Mouse (Mus musculus) limb, embryonic 12.5 days (tissue): ENCODE measurements around the gene Oard1. TPM values are rescaled to one million over a fixed set of nuclear protein-coding genes. Genes with fewer than 3 reads are reported as not detected.

Experiments used
- ATAC-seq: fragments of 200-750 bp; cut with Nextera tagmentation; 2 replicates; pipeline ENCODE4 v1.8.0; 2017; ENCODE audit warnings: low read depth, moderate TSS enrichment; ENCODE audit not compliant: insufficient number of reproducible peaks, insufficient read depth, low FRiP score, low TSS enrichment
- H3K27ac ChIP-seq: fragments of 300-500 bp; sonication (generic); 2 replicates; pipeline ENCODE4 v1.5.1; 2016; ENCODE audit warnings: mild to moderate bottlenecking, moderate library complexity
- H3K27me3 ChIP-seq: fragments of 300-500 bp; sonication (generic); 2 replicates; pipeline ENCODE4 v1.6.1; 2016; ENCODE audit warnings: mild to moderate bottlenecking, moderate library complexity
- H3K36me3 ChIP-seq: fragments of 300-500 bp; sonication (generic); 2 replicates; pipeline ENCODE4 v1.6.1; 2016; ENCODE audit warnings: mild to moderate bottlenecking, moderate library complexity
- H3K4me1 ChIP-seq: fragments of 300-500 bp; sonication (generic); replicated peaks from 2 replicates; pipeline ENCODE4 v1.6.1; 2016
- H3K4me2 ChIP-seq: fragments of 300-500 bp; sonication (generic); 2 replicates; pipeline ENCODE4 v1.6.1; 2016; ENCODE audit warnings: mild to moderate bottlenecking, moderate library complexity
- H3K4me3 ChIP-seq: fragments of 300-500 bp; sonication (generic); replicated peaks from 2 replicates; pipeline ENCODE4 v1.5.1; 2016; ENCODE audit warnings: mild to moderate bottlenecking
- H3K9ac ChIP-seq: fragments of 300-500 bp; sonication (generic); replicated peaks from 2 replicates; pipeline ENCODE4 v1.6.1; 2016; ENCODE audit warnings: mild to moderate bottlenecking, moderate library complexity
- H3K9me3 ChIP-seq: fragments of 300-500 bp; sonication (generic); 2 replicates; pipeline ENCODE4 v1.6.1; 2016; ENCODE audit warnings: mild to moderate bottlenecking, moderate library complexity
- WGBS: fragments of 180-500 bp; shearing (Covaris S2); methylation state at CpG from one replicate; pipeline ENCODE4 v1.1.7; 2016; 5-methylcytosine and 5-hydroxymethylcytosine counted together
- polyA plus RNA-seq: library from polyadenylated mRNA; unstranded; fragments of >200 nt; fragmentation: Nextera tagmentation; extraction: Ambion mirVana; gene quantifications from 2 replicates; pipeline ENCODE4 v1.2.1, GENCODE M21; 2016

Oard1 gene
- polyA plus RNA-seq, 1 experiment from 2014 or later: 59.5 TPM

- peak; percentile 41 for ATAC-seq
- Histone ChIP-seq H3K36me3 (peaks cover 17% of the 10 kb centered on the region), H3K4me1 (peaks cover 20% of the 10 kb centered on the region), H3K4me3 (peak overlapping the region; percentile 84), H3K9me3 (no peaks in the 10 kb centered on the region), H3K9ac (peak overlapping the region; percentile 99), H3K27me3 (no peaks in the 10 kb centered on the region), H3K4me2 (peak overlapping the region; percentile 76), H3K27ac (peak overlapping the region; percentile 100)
- under 1% methylated on average over 47 of the region's 47 CpGs for WGBS
Measured at GRCm38 (mm10) chr17:48408526-48409291, 1.1 kb upstream of the Oard1 start.

GRCm38 (mm10) chr17:48410299-48410785, 528 bp downstream of the Oard1 start:
- H3K9ac ChIP-seq: peak overlapping the region; percentile 89
- peaks cover 28% of the 10 kb centered on the region for H3K36me3 ChIP-seq
- H3K9me3 ChIP-seq: no peaks in the 10 kb centered on the region
- WGBS: under 1% methylated on average over 13 of the region's 13 CpGs
- H3K27ac ChIP-seq: peak overlapping the region; percentile 100
- peak; percentile 4; the same call in 1 of the 2 replicates for ATAC-seq
- peaks cover 16% of the 10 kb centered on the region for H3K4me1 ChIP-seq
- no peaks in the 10 kb centered on the region for H3K27me3 ChIP-seq
- peak overlapping the region; percentile 67 for H3K4me2 ChIP-seq
- H3K4me3 ChIP-seq: peak overlapping the region; percentile 84

- Histone ChIP-seq H3K4me3 (peak overlapping the region; percentile 84), H3K4me2 (peak overlapping the region; percentile 67), H3K9me3 (no peaks in the 10 kb centered on the region), H3K4me1 (peaks cover 16% of the 10 kb centered on the region), H3K36me3 (peaks cover 37% of the 10 kb centered on the region), H3K27me3 (no peaks in the 10 kb centered on the region), H3K27ac (peak overlapping the region; percentile 100; the same call in 1 of the 2 replicates), H3K9ac (peak overlapping the region; percentile 89)
- ATAC-seq: no peak
- WGBS: 63% methylated on average over 8 of the region's 8 CpGs
Measured at GRCm38 (mm10) chr17:48411241-48411640, 1.4 kb downstream of the Oard1 start.

- H3K4me3 ChIP-seq: no peak overlapping the region
- H3K9me3 ChIP-seq: no peaks in the 10 kb centered on the region
- no peak for ATAC-seq
- 0 out of 2 replicates have a peak overlapping the region, but pooled peaks have one; percentile 3 for H3K27ac ChIP-seq
- no peak overlapping the region for H3K9ac ChIP-seq
- peaks cover 5% of the 10 kb centered on the region for H3K4me1 ChIP-seq
- no peak overlapping the region for H3K4me2 ChIP-seq
- no peaks in the 10 kb centered on the region for H3K27me3 ChIP-seq
- H3K36me3 ChIP-seq: peaks cover 61% of the 10 kb centered on the region
- WGBS: 83% methylated on average over 7 of the region's 7 CpGs
Measured at GRCm38 (mm10) chr17:48416011-48416410, 6.2 kb downstream of the Oard1 start.

GRCm38 (mm10) chr17:48416425-48417195, 6.8 kb downstream of the Oard1 start:
- WGBS: 90% methylated on average over 14 of the region's 14 CpGs

GRCm38 (mm10) chr17:48417521-48417920, 7.7 kb downstream of the Oard1 start:
- H3K27me3 ChIP-seq: no peaks in the 10 kb centered on the region
- H3K9ac ChIP-seq: no peak overlapping the region
- no peaks in the 10 kb centered on the region for H3K9me3 ChIP-seq
- no peak overlapping the region for H3K4me3 ChIP-seq
- WGBS: 89% methylated on average over 6 of the region's 6 CpGs
- ATAC-seq: no peak
- no peak overlapping the region for H3K27ac ChIP-seq
- H3K4me2 ChIP-seq: no peak overlapping the region
- no peaks in the 10 kb centered on the region for H3K4me1 ChIP-seq
- H3K36me3 ChIP-seq: peaks cover 57% of the 10 kb centered on the region

More at GRCm38 (mm10) chr17:48416425-48417195, 6.8 kb downstream of the Oard1 start:
- Histone ChIP-seq H3K27me3 (no peaks in the 10 kb centered on the region), H3K9me3 (no peaks in the 10 kb centered on the region), H3K9ac (no peak overlapping the region), H3K4me3 (no peak overlapping the region), H3K27ac (0 out of 2 replicates have a peak overlapping the region, but pooled peaks have one; percentile 41), H3K36me3 (peaks cover 61% of the 10 kb centered on the region), H3K4me1 (no peaks in the 10 kb centered on the region), H3K4me2 (no peak overlapping the region)
- peak; percentile 44; the same call in 1 of the 2 replicates for ATAC-seq

GRCm38 (mm10) chr17:48418174-48418573, 8.4 kb downstream of the Oard1 start:
- Histone ChIP-seq H3K9me3 (no peaks in the 10 kb centered on the region), H3K27ac (no peak overlapping the region), H3K36me3 (peaks cover 53% of the 10 kb centered on the region), H3K9ac (no peak overlapping the region), H3K4me3 (no peak overlapping the region), H3K4me1 (no peaks in the 10 kb centered on the region), H3K4me2 (no peak overlapping the region), H3K27me3 (no peaks in the 10 kb centered on the region)
- no peak for ATAC-seq
- 82% methylated on average over 7 of the region's 7 CpGs for WGBS

GRCm38 (mm10) chr17:48418781-48419180, 9.0 kb downstream of the Oard1 start:
- H3K9ac ChIP-seq: no peak overlapping the region
- no peaks in the 10 kb centered on the region for H3K27me3 ChIP-seq
- H3K4me3 ChIP-seq: no peak overlapping the region
- no peak overlapping the region for H3K4me2 ChIP-seq
- no peaks in the 10 kb centered on the region for H3K4me1 ChIP-seq
- no peaks in the 10 kb centered on the region for H3K9me3 ChIP-seq
- ATAC-seq: no peak
- peaks cover 48% of the 10 kb centered on the region for H3K36me3 ChIP-seq
- WGBS: 88% methylated on average over 1 of the region's 1 CpGs
- H3K27ac ChIP-seq: no peak overlapping the region

GRCm38 (mm10) chr17:48419571-48419970, 9.8 kb downstream of the Oard1 start:
- Histone ChIP-seq H3K9ac (no peak overlapping the region), H3K36me3 (peaks cover 40% of the 10 kb centered on the region), H3K4me3 (no peak overlapping the region), H3K9me3 (no peaks in the 10 kb centered on the region), H3K4me2 (no peak overlapping the region), H3K27ac (no peak overlapping the region), H3K4me1 (no peaks in the 10 kb centered on the region), H3K27me3 (no peaks in the 10 kb centered on the region)
- no peak for ATAC-seq
- 66% methylated on average over 2 of the region's 2 CpGs for WGBS

GRCm38 (mm10) chr17:48424237-48424636, 14.4 kb downstream of the Oard1 start:
- no peak overlapping the region for H3K4me3 ChIP-seq
- H3K27me3 ChIP-seq: no peaks in the 10 kb centered on the region
- ATAC-seq: no peak
- 87% methylated on average over 9 of the region's 9 CpGs for WGBS
- H3K9me3 ChIP-seq: no peaks in the 10 kb centered on the region
- H3K27ac ChIP-seq: no peak overlapping the region
- no peak overlapping the region for H3K9ac ChIP-seq
- peaks cover 33% of the 10 kb centered on the region for H3K4me1 ChIP-seq
- no peak overlapping the region for H3K4me2 ChIP-seq
- no peaks in the 10 kb centered on the region for H3K36me3 ChIP-seq
